Mouse (Mus musculus) MEL (cell line): ENCODE measurements at regions not wholly inside any gene's neighbourhood (a gene's known extent, or its start where the extent isn't known, plus 50 kb on each side); places are given as distances from the start of the nearest gene placed in this dataset.

Experiments used
- DNase-seq: peaks from one replicate; pipeline ENCODE4 v3.0.0; 2011; ENCODE audit warnings: low read depth, low spot score
- H3K27ac ChIP-seq: 2 replicates; pipeline ENCODE4 v1.5.1; 2012; ENCODE audit warnings: low read depth, mild to moderate bottlenecking, control low read depth, low read length, moderate library complexity; ENCODE audit not compliant: control insufficient read depth
- H3K27me3 ChIP-seq, 2 experiments: fragments of 150-350 bp in 1 of 2; sonication (generic) in 1 of 2; 2 replicates each; pipeline ENCODE4 v1.6.1; 2012; ENCODE audit warnings: low read length in 2 of 2, mild to moderate bottlenecking in 2 of 2, improper control_type of control experiment in 1 of 2, moderate library complexity in 1 of 2; ENCODE audit not compliant: insufficient read depth in 2 of 2, control insufficient read depth in 1 of 2
- H3K36me3 ChIP-seq, 2 experiments: 2 replicates each; pipeline ENCODE4 v1.6.1; 2012 to 2014; ENCODE audit warnings: low read length in 2 of 2, improper control_type of control experiment in 1 of 2, inconsistent platforms in 1 of 2, mild to moderate bottlenecking in 1 of 2; ENCODE audit not compliant: insufficient read depth in 2 of 2, control insufficient read depth in 1 of 2
- H3K4me1 ChIP-seq, 2 experiments: fragments of 150-350 bp in 1 of 2; sonication (generic) in 1 of 2; 2 replicates each; pipeline ENCODE4 v1.6.1; 2012; ENCODE audit warnings: low read length in 2 of 2, improper control_type of control experiment in 1 of 2, mild to moderate bottlenecking in 1 of 2; ENCODE audit not compliant: insufficient read depth in 2 of 2, control insufficient read depth in 1 of 2
- H3K4me3 ChIP-seq, 2 experiments: fragments of 150-350 bp in 1 of 2; sonication (generic) in 1 of 2; 2 replicates each; pipeline ENCODE4 v1.5.1; 2012; ENCODE audit warnings: low read depth in 2 of 2, low read length in 2 of 2, mild to moderate bottlenecking in 2 of 2, moderate library complexity in 2 of 2, control low read depth in 1 of 2, improper control_type of control experiment in 1 of 2; ENCODE audit not compliant: control insufficient read depth in 1 of 2, insufficient read depth in 1 of 2
- H3K79me2 ChIP-seq: 2 replicates; pipeline ENCODE4 v1.6.1; 2012; ENCODE audit warnings: mild to moderate bottlenecking, low read length, moderate library complexity; ENCODE audit not compliant: control insufficient read depth, poor library complexity, insufficient read depth
- H3K9ac ChIP-seq: 2 replicates; pipeline ENCODE4 v1.6.1; 2012; ENCODE audit warnings: low read depth, mild to moderate bottlenecking, control low read depth, low read length, moderate library complexity; ENCODE audit not compliant: control insufficient read depth, poor library complexity, severe bottlenecking
- H3K9me3 ChIP-seq: fragments of 150-350 bp; sonication (generic); replicated peaks from 2 replicates; pipeline ENCODE4 v1.6.1; 2012; ENCODE audit warnings: mild to moderate bottlenecking, low read length, improper control_type of control experiment, moderate library complexity; ENCODE audit not compliant: insufficient read depth
- BHLHE40 ChIP-seq: IDR thresholded peaks from 2 replicates; pipeline ENCODE4 v1.6.1; 2012; ENCODE audit warnings: low read depth, mild to moderate bottlenecking, inconsistent platforms, low read length, improper control_type of control experiment, borderline replicate concordance
- CHD2 ChIP-seq: IDR thresholded peaks from 2 replicates; pipeline ENCODE4 v1.6.1; 2011; ENCODE audit warnings: low read length, improper control_type of control experiment
- ELF1 ChIP-seq: IDR thresholded peaks from 2 replicates; pipeline ENCODE4 v1.6.1; 2014; ENCODE audit warnings: low read depth, mild to moderate bottlenecking, inconsistent platforms, low read length, improper control_type of control experiment, moderate library complexity
- EP300 ChIP-seq, 2 experiments: IDR thresholded peaks; 2 replicates each; pipeline ENCODE4 v1.6.1; 2011; ENCODE audit warnings: improper control_type of control experiment in 2 of 2, low read length in 2 of 2, low read depth in 1 of 2, mild to moderate bottlenecking in 1 of 2
- ETS1 ChIP-seq: IDR thresholded peaks from 2 replicates; pipeline ENCODE4 v1.6.1; 2012; ENCODE audit warnings: low read depth, mild to moderate bottlenecking, inconsistent platforms, low read length, improper control_type of control experiment, moderate library complexity
- GATA1 ChIP-seq: IDR thresholded peaks from 2 replicates; pipeline ENCODE4 v1.6.1; 2011; ENCODE audit warnings: low read depth, low read length, improper control_type of control experiment
- HCFC1 ChIP-seq: IDR thresholded peaks from 2 replicates; pipeline ENCODE4 v1.6.1; 2012; ENCODE audit warnings: low read depth, mild to moderate bottlenecking, inconsistent platforms, low read length, improper control_type of control experiment, moderate library complexity
- KAT2A ChIP-seq: conservative IDR thresholded peaks from 2 replicates; pipeline ENCODE4 v1.6.1; 2012; ENCODE audit warnings: low read depth, low read length, improper control_type of control experiment, inconsistent platforms
- MAFK ChIP-seq: IDR thresholded peaks from 2 replicates; pipeline ENCODE4 v1.6.1; 2011; ENCODE audit warnings: low read depth, mild to moderate bottlenecking, low read length, improper control_type of control experiment, borderline replicate concordance
- MAX ChIP-seq: IDR thresholded peaks from 2 replicates; pipeline ENCODE4 v1.6.1; 2011; ENCODE audit warnings: low read length, improper control_type of control experiment
- MYB ChIP-seq: IDR thresholded peaks from 2 replicates; pipeline ENCODE4 v1.6.1; 2011; ENCODE audit warnings: mild to moderate bottlenecking, low read depth, low read length, improper control_type of control experiment
- MYC ChIP-seq: IDR thresholded peaks from 2 replicates; pipeline ENCODE4 v1.6.1; 2011; ENCODE audit warnings: low read depth, mild to moderate bottlenecking, low read length, improper control_type of control experiment, moderate library complexity
- NELFE ChIP-seq: IDR thresholded peaks from 2 replicates; pipeline ENCODE4 v1.6.1; 2011; ENCODE audit warnings: low read depth, low read length, improper control_type of control experiment
- POLR2A ChIP-seq, 2 experiments: IDR thresholded peaks; 2 replicates each; pipeline ENCODE4 v1.6.1; 2011 to 2012; ENCODE audit warnings: low read length in 2 of 2, mild to moderate bottlenecking in 2 of 2, control low read depth in 1 of 2, improper control_type of control experiment in 1 of 2, low read depth in 1 of 2, moderate library complexity in 1 of 2; ENCODE audit not compliant: control insufficient read depth in 1 of 2, insufficient read depth in 1 of 2, poor library complexity in 1 of 2
- RAD21 ChIP-seq: IDR thresholded peaks from 2 replicates; pipeline ENCODE4 v1.6.1; 2011; ENCODE audit warnings: mild to moderate bottlenecking, low read depth, low read length, improper control_type of control experiment
- RCOR1 ChIP-seq: IDR thresholded peaks from 2 replicates; pipeline ENCODE4 v1.6.1; 2012; ENCODE audit warnings: low read depth, mild to moderate bottlenecking, inconsistent platforms, low read length, improper control_type of control experiment
- TAL1 ChIP-seq: IDR thresholded peaks from 2 replicates; pipeline ENCODE4 v1.6.1; 2012; ENCODE audit warnings: mild to moderate bottlenecking, inconsistent platforms, low read length, moderate library complexity, mixed read lengths
- TBP ChIP-seq: IDR thresholded peaks from 2 replicates; pipeline ENCODE4 v1.8.0; 2011; ENCODE audit warnings: low read depth, low read length, improper control_type of control experiment
- UBTF ChIP-seq: IDR thresholded peaks from 2 replicates; pipeline ENCODE4 v1.6.1; 2012; ENCODE audit warnings: low read depth, mild to moderate bottlenecking, inconsistent platforms, low read length, improper control_type of control experiment, moderate library complexity, borderline replicate concordance; ENCODE audit not compliant: insufficient read depth
- USF1 ChIP-seq: IDR thresholded peaks from 2 replicates; pipeline ENCODE4 v1.6.1; 2014; ENCODE audit warnings: low read depth, mild to moderate bottlenecking, inconsistent platforms, low read length, improper control_type of control experiment, moderate library complexity
- ZMIZ1 ChIP-seq: IDR thresholded peaks from 2 replicates; pipeline ENCODE4 v1.6.1; 2012; ENCODE audit warnings: low read depth, mild to moderate bottlenecking, inconsistent platforms, low read length, improper control_type of control experiment, moderate library complexity
- ZNF384 ChIP-seq: IDR thresholded peaks from 2 replicates; pipeline ENCODE4 v1.6.1; 2012; ENCODE audit warnings: low read depth, mild to moderate bottlenecking, inconsistent platforms, low read length, improper control_type of control experiment

DNA sequence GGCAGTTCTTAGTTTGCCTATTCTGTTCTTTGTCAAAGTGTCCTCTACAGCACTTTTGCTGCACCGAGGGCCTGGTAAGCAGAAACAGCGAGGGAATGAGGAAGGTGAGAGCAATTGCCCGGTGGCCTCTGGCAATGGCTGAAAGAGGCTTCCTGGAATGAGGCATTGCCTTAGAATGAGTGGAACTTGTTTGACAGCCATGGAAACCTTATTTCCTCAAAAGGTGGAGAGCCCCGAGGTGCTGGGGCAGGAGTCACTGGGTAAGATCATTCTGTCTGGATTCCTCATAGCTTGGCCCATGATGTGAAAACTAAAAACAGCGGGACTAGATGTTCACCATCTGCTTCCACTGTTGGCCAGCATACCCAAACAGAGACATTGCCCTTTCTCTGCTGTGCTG, 223.8 kb upstream of the Npvf start:
- Histone ChIP-seq H3K9me3 (no peaks in the 10 kb centered on the region), H3K27me3 (no peaks in the 10 kb centered on the region), H3K27ac (no peak overlapping the region), H3K79me2 (no peaks in the 10 kb centered on the region), H3K4me1 (no peaks in the 10 kb centered on the region), H3K9ac (no peak overlapping the region), H3K4me3 (no peak overlapping the region), H3K36me3 (no peaks in the 10 kb centered on the region)
- DNase-seq = no peak
- TF ChIP-seq MAX = no peak
- no peak for TF ChIP-seq USF1
- no peak for TF ChIP-seq MYC
- TF ChIP-seq NELFE = no peak
- TF ChIP-seq, all 39 proteins: peak for 0

GRCm38 (mm10) chr6:50882298-50882697, 228.1 kb upstream of the Npvf start:
- no peak overlapping the region for H3K4me3 ChIP-seq
- H3K36me3 ChIP-seq = no peaks in the 10 kb centered on the region
- no peak overlapping the region for H3K27ac ChIP-seq
- no peak for DNase-seq
- H3K79me2 ChIP-seq = no peaks in the 10 kb centered on the region
- H3K9me3 ChIP-seq = no peaks in the 10 kb centered on the region
- no peak for TF ChIP-seq MYB
- no peak for TF ChIP-seq USF1
- no peak for TF ChIP-seq MAX
- TF ChIP-seq POLR2A (IDR thresholded peaks at IDR 0.05; ENCODE audit: control insufficient read depth in 1 of 2, insufficient read depth in 1 of 2, low read depth in 1 of 2, low read length in 2 of 2, poor library complexity in 1 of 2) = no peak
- TF ChIP-seq MYC = no peak
- TF ChIP-seq ZMIZ1 = no peak
- no peak for TF ChIP-seq TBP
- TF ChIP-seq UBTF = no peak
- TF ChIP-seq, all 39 proteins: peak for 0
- Histone ChIP-seq H3K27me3 (no peaks in the 10 kb centered on the region), H3K4me1 (no peaks in the 10 kb centered on the region), H3K9ac (no peak overlapping the region)

DNA sequence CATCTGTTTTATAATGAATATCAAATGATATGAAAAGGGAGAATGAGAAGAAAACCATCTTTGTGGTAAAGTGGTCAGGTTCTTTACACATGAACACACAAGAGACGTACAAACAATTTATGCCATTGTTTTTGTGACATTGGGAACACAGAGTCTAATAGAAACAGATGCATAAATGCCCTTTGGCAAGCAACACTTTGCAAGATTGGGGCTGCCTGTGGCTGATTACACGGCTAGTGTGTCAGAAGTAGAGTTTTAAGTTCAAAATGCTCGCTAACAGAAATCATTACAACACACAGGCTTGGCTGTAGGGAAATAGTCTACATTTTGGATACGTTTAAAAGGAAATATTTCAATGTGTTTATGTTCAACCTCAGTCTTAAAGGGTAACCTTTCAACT, 228.5 kb upstream of the Npvf start:
- Histone ChIP-seq H3K27ac (no peak overlapping the region), H3K9ac (no peak overlapping the region), H3K79me2 (no peaks in the 10 kb centered on the region), H3K27me3 (no peaks in the 10 kb centered on the region), H3K4me1 (no peaks in the 10 kb centered on the region), H3K4me3 (no peak overlapping the region), H3K36me3 (no peaks in the 10 kb centered on the region), H3K9me3 (no peaks in the 10 kb centered on the region)
- TF ChIP-seq BHLHE40 = no peak
- TF ChIP-seq CHD2 = no peak
- no peak for TF ChIP-seq MYB
- TF ChIP-seq RCOR1 = no peak
- TF ChIP-seq HCFC1 = no peak
- no peak for TF ChIP-seq KAT2A
- TF ChIP-seq RAD21 = no peak
- no peak for TF ChIP-seq MAX
- TF ChIP-seq ZNF384 = no peak
- no peak for TF ChIP-seq USF1
- no peak for TF ChIP-seq ETS1
- no peak for TF ChIP-seq TAL1
- TF ChIP-seq GATA1 = no peak
- TF ChIP-seq ELF1 = no peak
- no peak for TF ChIP-seq NELFE
- no peak for TF ChIP-seq POLR2A (IDR thresholded peaks at IDR 0.05; ENCODE audit: control insufficient read depth in 1 of 2, insufficient read depth in 1 of 2, low read depth in 1 of 2, low read length in 2 of 2, poor library complexity in 1 of 2)
- TF ChIP-seq EP300 (IDR thresholded peaks at IDR 0.05; ENCODE audit: low read depth in 1 of 2, low read length in 2 of 2) = no peak
- TF ChIP-seq UBTF = no peak
- TF ChIP-seq MAFK = no peak
- no peak for DNase-seq
